Mouse (Mus musculus) thymus, adult 2 months (tissue): Measurements from ENCODE around the gene Zcwpw1.

Experiments used
- CTCF ChIP-seq: fragments of 200-500 bp; IDR thresholded peaks from 2 replicates; pipeline ENCODE4 v1.5.1; 2012; ENCODE audit warnings: mild to moderate bottlenecking, control low read depth, low read length, moderate library complexity, borderline replicate concordance; ENCODE audit not compliant: control insufficient read depth, poor library complexity, insufficient read depth; ENCODE audit errors: extremely low read depth
- POLR2A ChIP-seq: fragments of 200-500 bp; IDR thresholded peaks from 2 replicates; pipeline ENCODE4 v1.6.1; 2012; ENCODE audit warnings: mild to moderate bottlenecking, low read length, control low read depth, moderate library complexity; ENCODE audit not compliant: control insufficient read depth, poor library complexity, insufficient read depth; ENCODE audit errors: extremely low read depth

GRCm38 (mm10) chr5:137779053-137779933 lies 8.3 kb upstream of the Zcwpw1 start:
- TF ChIP-seq CTCF, result no peak
- TF ChIP-seq POLR2A, result no peak
